Mouse (Mus musculus) cortical plate, adult 2 months (tissue): Measurements from ENCODE around the gene Hist1h2ba.

Source experiments
- CTCF ChIP-seq: fragments of 200-500 bp; IDR thresholded peaks from 2 replicates; pipeline ENCODE4 v1.5.1; 2011; ENCODE audit warnings: mild to moderate bottlenecking, control low read depth, low read length; ENCODE audit not compliant: insufficient read depth; ENCODE audit errors: extremely low read depth
- POLR2A ChIP-seq: fragments of 200-500 bp; IDR thresholded peaks from 2 replicates; pipeline ENCODE4 v1.6.1; 2011; ENCODE audit warnings: mild to moderate bottlenecking, low read length, control low read depth; ENCODE audit not compliant: insufficient read depth; ENCODE audit errors: extremely low read depth

- TF ChIP-seq POLR2A (no peak), CTCF (no peak)
These were observed 5.3 kb downstream of the Hist1h2ba start for GRCm38 (mm10) chr13:23928637-23929036.
